Mouse (Mus musculus) CH12.LX (cell line): ENCODE measurements around the gene Slc26a8. TPM values are rescaled to one million over a fixed set of nuclear protein-coding genes. Genes with fewer than 3 reads are reported as not detected.

Experiments used
- DNase-seq: peaks from one replicate; pipeline ENCODE4 v3.0.0-alpha.2; 2013; ENCODE audit errors: extremely low read depth
- H3K27ac ChIP-seq: 2 replicates; pipeline ENCODE4 v1.5.1; 2012; ENCODE audit warnings: low read depth, mild to moderate bottlenecking, control low read depth, moderate library complexity; ENCODE audit not compliant: insufficient read depth
- H3K27me3 ChIP-seq: replicated peaks from 2 replicates; pipeline ENCODE3; 2012; ENCODE audit warnings: inconsistent platforms
- H3K36me3 ChIP-seq, 2 experiments: replicated peaks in 1 of 2; 2 replicates each; pipeline versions ENCODE3 to v1.6.1; 2012; ENCODE audit warnings: inconsistent platforms in 1 of 2, low read length in 1 of 2, mild to moderate bottlenecking in 1 of 2, mixed read lengths in 1 of 2, moderate library complexity in 1 of 2; ENCODE audit not compliant: control insufficient read depth in 1 of 2, insufficient read depth in 1 of 2
- H3K4me1 ChIP-seq, 2 experiments: 2 replicates each; pipeline ENCODE4 v1.6.1; 2012; ENCODE audit warnings: inconsistent platforms in 1 of 2, moderate library complexity in 1 of 2; ENCODE audit not compliant: insufficient read depth in 2 of 2, control insufficient read depth in 1 of 2
- H3K4me2 ChIP-seq: 2 replicates; pipeline ENCODE4 v1.6.1; 2012; ENCODE audit warnings: low read depth, mild to moderate bottlenecking, control low read depth; ENCODE audit not compliant: poor library complexity, insufficient read depth, severe bottlenecking
- H3K4me3 ChIP-seq, 3 experiments: fragments of 150-350 bp in 1 of 3; sonication (generic) in 1 of 3; replicated peaks in 1 of 3; 2 replicates each; pipeline versions ENCODE3 to v1.5.1; 2011 to 2012; ENCODE audit warnings: low read depth in 2 of 3, low read length in 2 of 3, mild to moderate bottlenecking in 2 of 3, moderate library complexity in 2 of 3, control low read depth in 1 of 3, improper control_type of control experiment in 1 of 3, inconsistent platforms in 1 of 3, mixed read lengths in 1 of 3; ENCODE audit not compliant: poor library complexity in 1 of 3
- H3K79me2 ChIP-seq: replicated peaks from 2 replicates; pipeline ENCODE4 v1.6.1; 2012; ENCODE audit warnings: mild to moderate bottlenecking, moderate library complexity; ENCODE audit not compliant: control insufficient read depth, poor library complexity, insufficient read depth, severe bottlenecking; ENCODE audit errors: extremely low read depth
- H3K9ac ChIP-seq: 2 replicates; pipeline ENCODE4 v1.6.1; 2012; ENCODE audit warnings: low read depth, mild to moderate bottlenecking, control low read depth, moderate library complexity; ENCODE audit not compliant: insufficient read depth
- H3K9me3 ChIP-seq: replicated peaks from 2 replicates; pipeline ENCODE3; 2012; ENCODE audit warnings: low read length, inconsistent platforms, mixed read lengths
- BHLHE40 ChIP-seq: IDR thresholded peaks from 2 replicates; pipeline ENCODE4 v1.6.1; 2011; ENCODE audit warnings: mild to moderate bottlenecking, low read depth, low read length, improper control_type of control experiment
- CHD1 ChIP-seq: IDR thresholded peaks from 2 replicates; pipeline ENCODE4 v1.6.1; 2012; ENCODE audit warnings: low read depth, low read length, improper control_type of control experiment, inconsistent platforms
- E2F4 ChIP-seq: IDR thresholded peaks from 2 replicates; pipeline ENCODE4 v1.6.1; 2011; ENCODE audit warnings: low read depth, low read length, improper control_type of control experiment; ENCODE audit not compliant: insufficient replicate concordance
- ELF1 ChIP-seq: IDR thresholded peaks from 2 replicates; pipeline ENCODE4 v1.6.1; 2014; ENCODE audit warnings: low read depth, mild to moderate bottlenecking, inconsistent platforms, low read length, improper control_type of control experiment
- EP300 ChIP-seq: IDR thresholded peaks from 2 replicates; pipeline ENCODE4 v1.6.1; 2011; ENCODE audit warnings: low read length, improper control_type of control experiment
- ETS1 ChIP-seq: conservative IDR thresholded peaks from 2 replicates; pipeline ENCODE4 v1.6.1; 2012; ENCODE audit warnings: low read depth, mild to moderate bottlenecking, inconsistent platforms, low read length, improper control_type of control experiment, moderate library complexity
- GABPA ChIP-seq: IDR thresholded peaks from 2 replicates; pipeline ENCODE4 v1.6.1; 2012; ENCODE audit warnings: low read depth, low read length, improper control_type of control experiment, inconsistent platforms; ENCODE audit not compliant: insufficient replicate concordance
- HCFC1 ChIP-seq: IDR thresholded peaks from 2 replicates; pipeline ENCODE4 v1.6.1; 2012; ENCODE audit warnings: low read depth, mild to moderate bottlenecking, inconsistent platforms, low read length, improper control_type of control experiment
- IRF4 ChIP-seq: IDR thresholded peaks from 2 replicates; pipeline ENCODE4 v1.6.1; 2014; ENCODE audit warnings: low read depth, mild to moderate bottlenecking, inconsistent platforms, low read length, improper control_type of control experiment
- JUN ChIP-seq: IDR thresholded peaks from 2 replicates; pipeline ENCODE4 v1.6.1; 2011; ENCODE audit warnings: low read depth, mild to moderate bottlenecking, low read length, improper control_type of control experiment, moderate library complexity; ENCODE audit not compliant: insufficient read depth
- KAT2A ChIP-seq: IDR thresholded peaks from 2 replicates; pipeline ENCODE4 v1.6.1; 2012; ENCODE audit warnings: low read length, improper control_type of control experiment, inconsistent platforms; ENCODE audit not compliant: insufficient replicate concordance
- MAFK ChIP-seq: IDR thresholded peaks from 2 replicates; pipeline ENCODE4 v1.6.1; 2011; ENCODE audit warnings: low read length, improper control_type of control experiment; ENCODE audit not compliant: insufficient replicate concordance
- MAX ChIP-seq: IDR thresholded peaks from 2 replicates; pipeline ENCODE4 v1.6.1; 2011; ENCODE audit warnings: low read length, improper control_type of control experiment
- MAZ ChIP-seq: IDR thresholded peaks from 2 replicates; pipeline ENCODE4 v1.6.1; 2012; ENCODE audit warnings: low read depth, mild to moderate bottlenecking, inconsistent platforms, low read length, improper control_type of control experiment, moderate library complexity
- MEF2A ChIP-seq: IDR thresholded peaks from 2 replicates; pipeline ENCODE4 v1.6.1; 2014; ENCODE audit warnings: low read depth, mild to moderate bottlenecking, inconsistent platforms, low read length, improper control_type of control experiment, borderline replicate concordance
- MXI1 ChIP-seq: IDR thresholded peaks from 2 replicates; pipeline ENCODE4 v1.6.1; 2011; ENCODE audit warnings: mild to moderate bottlenecking, low read depth, low read length, improper control_type of control experiment
- NELFE ChIP-seq: IDR thresholded peaks from 2 replicates; pipeline ENCODE4 v1.6.1; 2011; ENCODE audit warnings: low read depth, low read length, improper control_type of control experiment
- NRF1 ChIP-seq: IDR thresholded peaks from 2 replicates; pipeline ENCODE4 v1.6.1; 2014; ENCODE audit warnings: low read depth, mild to moderate bottlenecking, inconsistent platforms, low read length, improper control_type of control experiment, moderate library complexity
- POLR2A ChIP-seq: IDR thresholded peaks from 2 replicates; pipeline ENCODE4 v1.6.1; 2011; ENCODE audit warnings: low read depth, mild to moderate bottlenecking, improper control_type of control experiment, low read length
- POLR2AphosphoS2 ChIP-seq: IDR thresholded peaks from 2 replicates; pipeline ENCODE4 v1.6.1; 2011; ENCODE audit warnings: low read depth, low read length, improper control_type of control experiment
- SIN3A ChIP-seq: IDR thresholded peaks from 2 replicates; pipeline ENCODE4 v1.6.1; 2012; ENCODE audit warnings: low read length, improper control_type of control experiment, inconsistent platforms
- SMC3 ChIP-seq: IDR thresholded peaks from 2 replicates; pipeline ENCODE4 v1.6.1; 2011; ENCODE audit warnings: low read depth, low read length, improper control_type of control experiment
- TBP ChIP-seq: conservative IDR thresholded peaks from 2 replicates; pipeline ENCODE4 v1.6.1; 2011; ENCODE audit warnings: low read depth, low read length, improper control_type of control experiment
- TCF12 ChIP-seq: IDR thresholded peaks from 2 replicates; pipeline ENCODE4 v1.6.1; 2014; ENCODE audit warnings: low read depth, mild to moderate bottlenecking, inconsistent platforms, low read length, improper control_type of control experiment
- USF1 ChIP-seq: IDR thresholded peaks from 2 replicates; pipeline ENCODE4 v1.6.1; 2014; ENCODE audit warnings: low read depth, mild to moderate bottlenecking, inconsistent platforms, low read length, improper control_type of control experiment
- USF2 ChIP-seq: conservative IDR thresholded peaks from 2 replicates; pipeline ENCODE4 v1.6.1; 2011; ENCODE audit warnings: low read depth, low read length, improper control_type of control experiment
- ZC3H11A ChIP-seq: IDR thresholded peaks from 2 replicates; pipeline ENCODE4 v1.6.1; 2012; ENCODE audit warnings: low read depth, mild to moderate bottlenecking, inconsistent platforms, low read length, improper control_type of control experiment
- ZKSCAN1 ChIP-seq: IDR thresholded peaks from 2 replicates; pipeline ENCODE4 v1.6.1; 2012; ENCODE audit warnings: low read depth, inconsistent platforms, low read length, improper control_type of control experiment, borderline replicate concordance
- ZMIZ1 ChIP-seq: IDR thresholded peaks from 2 replicates; pipeline ENCODE4 v1.6.1; 2012; ENCODE audit warnings: low read depth, mild to moderate bottlenecking, inconsistent platforms, low read length, improper control_type of control experiment
- ZNF384 ChIP-seq: IDR thresholded peaks from 2 replicates; pipeline ENCODE4 v1.6.1; 2012; ENCODE audit warnings: low read depth, low read length, improper control_type of control experiment, inconsistent platforms
- dilution Hi-C: fragments of 300-500 bp; cut with MboI; formaldehyde crosslinking; loops from 2 replicates; pipeline ENCODE4 v1.14.3; 2020; ENCODE audit warnings: low sequenced_read_pairs; ENCODE audit not compliant: extremely low pct_unique_long_range_greater_than_20kb, extremely low pct_ligation_motif_present
- in situ Hi-C: fragments of 300-500 bp; cut with MboI; formaldehyde crosslinking; loops from 3 replicates; pipeline ENCODE4 v1.14.3; 2019; ENCODE audit warnings: low sequenced_read_pairs, low pct_ligation_motif_present, low pct_unique_long_range_greater_than_20kb, mixed read lengths
- polyA plus RNA-seq: library from polyadenylated mRNA; unstranded; fragments of >175 nt; gene quantifications from 2 replicates; pipeline ENCODE4 v1.2.1, GENCODE M21; 2012; ENCODE audit warnings: low read depth; ENCODE audit not compliant: insufficient read length
- total RNA-seq, 2 experiments: library from RNA; depleted of rRNA; stranded (reverse); fragments of 300-350 nt in 1 of 2; fragments of >200 nt in 1 of 2; gene quantifications; 2 replicates each; pipeline ENCODE4 v1.2.3; 2012 to 2014

Slc26a8 gene
- total and polyA plus RNA-seq, 3 experiments = 0.44 TPM; not detected in 2

DNA sequence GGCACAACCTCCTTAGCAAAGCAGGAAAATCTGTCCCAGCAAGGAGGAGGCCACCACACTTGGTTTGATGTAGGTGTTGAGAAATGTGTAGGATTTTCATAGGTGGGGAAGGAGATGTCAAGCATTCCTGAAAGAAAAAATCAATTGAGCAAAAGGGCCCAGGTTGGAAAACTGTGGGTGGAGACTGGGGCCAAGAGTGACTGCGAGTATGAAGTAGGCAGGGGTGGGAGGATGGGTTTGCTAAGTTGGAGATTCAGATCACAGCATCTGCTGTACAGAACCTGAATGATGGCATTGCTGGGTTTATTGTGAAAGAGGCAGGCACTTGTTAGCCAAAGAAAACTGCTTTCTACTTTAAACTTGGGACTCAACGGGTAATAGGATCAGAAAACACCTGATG, 65.2 kb downstream of the Slc26a8 start:
- peaks cover 23% of the 10 kb centered on the region for H3K79me2 ChIP-seq
- peaks cover 4 to 9% of the 10 kb centered on the region in 2 experiments for H3K36me3 ChIP-seq
- no peak for TF ChIP-seq ZMIZ1
- TF ChIP-seq IRF4 = no peak
- no peak for TF ChIP-seq ZKSCAN1
- TF ChIP-seq HCFC1 = no peak
- TF ChIP-seq EP300 = no peak
- no peak for TF ChIP-seq ETS1
- no peak for TF ChIP-seq USF1
- TF ChIP-seq ZC3H11A = no peak
- no peak for TF ChIP-seq TCF12
- no peak for TF ChIP-seq MXI1
- TF ChIP-seq POLR2AphosphoS2 = no peak
- TF ChIP-seq GABPA = no peak
- TF ChIP-seq USF2 = no peak
- no peak for TF ChIP-seq SIN3A
- TF ChIP-seq MAFK = no peak
- no peak for TF ChIP-seq BHLHE40
- TF ChIP-seq CHD1 = no peak
- no peak for TF ChIP-seq JUN
- TF ChIP-seq TBP = no peak
- TF ChIP-seq, all 38 proteins: peak for 0
- no peak for DNase-seq
- no peaks in the 10 kb centered on the region for H3K9me3 ChIP-seq
- H3K4me1 ChIP-seq = peaks cover 9 to 31% of the 10 kb centered on the region in 2 experiments; a peak in 3 of 4 replicates
- no peak overlapping the region for H3K27ac ChIP-seq
- no peak overlapping the region for H3K9ac ChIP-seq
- peak overlapping the region; percentile 65 for H3K4me2 ChIP-seq
- dilution Hi-C loops = no loop called here
- in situ Hi-C loops = no loop called here
- no peak overlapping the region for H3K4me3 ChIP-seq
- H3K27me3 ChIP-seq = peaks cover 11% of the 10 kb centered on the region

DNA sequence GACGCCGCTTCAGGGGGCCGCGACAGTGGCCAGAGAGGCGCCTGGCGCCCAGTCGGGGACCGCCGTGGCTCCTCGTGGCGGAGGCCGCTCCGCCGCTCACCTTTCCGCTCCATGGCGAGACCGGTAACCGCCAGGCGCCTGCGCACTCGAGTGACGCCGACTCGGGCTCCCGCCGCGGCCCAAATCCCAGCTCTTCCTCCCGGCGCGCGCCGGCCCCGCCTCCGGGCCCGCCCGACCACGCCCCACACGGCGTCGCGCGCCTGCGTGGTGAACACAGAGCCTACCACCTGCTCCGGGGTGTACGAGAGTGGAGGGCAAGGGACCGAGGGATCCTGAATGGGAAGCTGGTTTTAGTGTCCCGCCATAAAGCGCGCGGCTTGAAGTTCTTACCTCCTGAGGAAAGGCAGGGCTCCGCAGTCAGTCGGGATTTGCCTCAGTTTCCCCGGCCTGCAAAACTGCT, 67.7 kb downstream of the Slc26a8 start, which contains the start of gene Srpk1:
TSS of gene Srpk1 (minus strand) at position 410 of the 460 bp plus-strand sequence.
- peak within 1 kb of the TSS; percentile 7; the same call in 1 of the 2 replicates for H3K27ac ChIP-seq
- H3K4me2 ChIP-seq = peak within 1 kb of the TSS; percentile 72
- peaks cover 13 to 29% of the 10 kb centered on the region in 2 experiments for H3K36me3 ChIP-seq
- peak within 1 kb of the TSS; percentile 90 to 97 (median 91) for H3K4me3 ChIP-seq
- no peaks in the 10 kb centered on the region for H3K9me3 ChIP-seq
- peaks cover 13 to 54% of the 10 kb centered on the region in 2 experiments for H3K4me1 ChIP-seq
- peaks cover 47% of the 10 kb centered on the region for H3K79me2 ChIP-seq
- H3K27me3 ChIP-seq = peaks cover 8% of the 10 kb centered on the region
- in situ Hi-C loops (no loop called here), dilution Hi-C loops (no loop called here)
- peak; percentile 85 for DNase-seq
- H3K9ac ChIP-seq = peak within 1 kb of the TSS; percentile 87
- TF ChIP-seq MEF2A = no peak; the same call in 1 of the 2 replicates
- TF ChIP-seq ELF1 = peak; percentile 62
- 0 out of 2 replicates have a peak, but pooled peaks have one; percentile 40 for TF ChIP-seq TBP
- peak; percentile 79 for TF ChIP-seq NELFE
- TF ChIP-seq USF2 = no peak
- TF ChIP-seq KAT2A = no peak
- peak; percentile 64 for TF ChIP-seq SIN3A
- no peak for TF ChIP-seq ZNF384
- TF ChIP-seq POLR2AphosphoS2 = peak; percentile 58; the same call in 1 of the 2 replicates
- peak; percentile 82 for TF ChIP-seq TCF12
- TF ChIP-seq E2F4 = no peak
- peak; percentile 43; the same call in 1 of the 2 replicates for TF ChIP-seq HCFC1
- TF ChIP-seq SMC3 = no peak
- TF ChIP-seq ZKSCAN1 = no peak
- no peak; the same call in 1 of the 2 replicates for TF ChIP-seq IRF4
- peak; percentile 95 for TF ChIP-seq NRF1
- no peak for TF ChIP-seq MAZ
- peak; percentile 67; the same call in 1 of the 2 replicates for TF ChIP-seq MXI1
- TF ChIP-seq MAX = peak; percentile 75
- TF ChIP-seq ZMIZ1 = peak; percentile 89
- TF ChIP-seq POLR2A = peak; percentile 92
